Mouse (Mus musculus) neural tube, embryonic 12.5 days (tissue): ENCODE measurements around the gene Pwwp2b. TPM values are rescaled to one million over a fixed set of nuclear protein-coding genes. Genes with fewer than 3 reads are reported as not detected.

ENCODE experiments used
- ATAC-seq: fragments of 200-750 bp; cut with Nextera tagmentation; 2 replicates; pipeline ENCODE4 v1.8.0; 2017; ENCODE audit warnings: low read depth, mild to moderate bottlenecking, moderate TSS enrichment, moderate library complexity; ENCODE audit not compliant: low FRiP score
- H3K27ac ChIP-seq: fragments of 300-500 bp; sonication (generic); 2 replicates; pipeline ENCODE4 v1.5.1; 2016
- H3K27me3 ChIP-seq: fragments of 300-500 bp; sonication (generic); replicated peaks from 2 replicates; pipeline ENCODE4 v1.6.1; 2016; ENCODE audit warnings: mild to moderate bottlenecking
- H3K36me3 ChIP-seq: fragments of 300-500 bp; sonication (generic); 2 replicates; pipeline ENCODE4 v1.6.1; 2016; ENCODE audit warnings: mild to moderate bottlenecking
- H3K4me1 ChIP-seq: fragments of 300-500 bp; sonication (generic); 2 replicates; pipeline ENCODE4 v1.6.1; 2016
- H3K4me2 ChIP-seq: fragments of 300-500 bp; sonication (generic); replicated peaks from 2 replicates; pipeline ENCODE4 v1.6.1; 2016; ENCODE audit warnings: mild to moderate bottlenecking
- H3K4me3 ChIP-seq: fragments of 300-500 bp; sonication (generic); 2 replicates; pipeline ENCODE4 v1.5.1; 2016
- H3K9ac ChIP-seq: fragments of 300-500 bp; sonication (generic); 2 replicates; pipeline ENCODE4 v1.6.1; 2016; ENCODE audit warnings: mild to moderate bottlenecking
- H3K9me3 ChIP-seq: fragments of 300-500 bp; sonication (generic); 2 replicates; pipeline ENCODE4 v1.6.1; 2016; ENCODE audit warnings: mild to moderate bottlenecking
- WGBS: fragments of 180-500 bp; shearing (Covaris S2); methylation state at CpG from one replicate; pipeline ENCODE4 v1.1.7; 2016; 5-methylcytosine and 5-hydroxymethylcytosine counted together
- polyA plus RNA-seq: library from polyadenylated mRNA; unstranded; fragments of >200 nt; fragmentation: Nextera tagmentation; extraction: Ambion mirVana; gene quantifications from 2 replicates; pipeline ENCODE4 v1.2.1, GENCODE M21; 2016

The Pwwp2b gene
- polyA plus RNA-seq, 1 experiment from 2014 or later = 4.9 TPM

- no peaks in the 10 kb centered on the region for H3K27me3 ChIP-seq
- H3K4me1 ChIP-seq = no peaks in the 10 kb centered on the region
- no peak overlapping the region for H3K4me3 ChIP-seq
- H3K36me3 ChIP-seq = no peaks in the 10 kb centered on the region
- H3K27ac ChIP-seq = no peak overlapping the region
- no peak overlapping the region for H3K9ac ChIP-seq
- ATAC-seq = no peak
- WGBS = 81% methylated on average over 7 of the region's 7 CpGs
- H3K9me3 ChIP-seq = no peaks in the 10 kb centered on the region
- no peak overlapping the region for H3K4me2 ChIP-seq
Observed at GRCm38 (mm10) chr7:139288540-139288939, 40.3 kb downstream of the Pwwp2b start.

- Histone ChIP-seq H3K9me3 (no peaks in the 10 kb centered on the region), H3K27me3 (no peaks in the 10 kb centered on the region), H3K36me3 (no peaks in the 10 kb centered on the region), H3K27ac (no peak overlapping the region), H3K4me3 (no peak overlapping the region), H3K4me1 (no peaks in the 10 kb centered on the region), H3K9ac (no peak overlapping the region), H3K4me2 (no peak overlapping the region)
- 42% methylated on average over 4 of the region's 4 CpGs for WGBS
- ATAC-seq = no peak
Observed at GRCm38 (mm10) chr7:139293350-139293749, 45.1 kb downstream of the Pwwp2b start.

- no peaks in the 10 kb centered on the region for H3K36me3 ChIP-seq
- 92% methylated on average over 5 of the region's 5 CpGs for WGBS
- H3K9me3 ChIP-seq = no peaks in the 10 kb centered on the region
- no peak overlapping the region for H3K27ac ChIP-seq
- no peak for ATAC-seq
- H3K4me3 ChIP-seq = no peak overlapping the region
- no peaks in the 10 kb centered on the region for H3K27me3 ChIP-seq
- no peak overlapping the region for H3K4me2 ChIP-seq
- no peak overlapping the region for H3K9ac ChIP-seq
- H3K4me1 ChIP-seq = peaks cover under 1% of the 10 kb centered on the region; the same call in 1 of the 2 replicates
Observed at GRCm38 (mm10) chr7:139294076-139294475, 45.8 kb downstream of the Pwwp2b start.

GRCm38 (mm10) chr7:139295653-139296052 is 47.4 kb downstream of the Pwwp2b start:
- WGBS = 76% methylated on average over 1 of the region's 1 CpGs
- H3K36me3 ChIP-seq = no peaks in the 10 kb centered on the region
- H3K4me1 ChIP-seq = peaks cover 3% of the 10 kb centered on the region; the same call in 1 of the 2 replicates
- no peak overlapping the region for H3K27ac ChIP-seq
- no peaks in the 10 kb centered on the region for H3K9me3 ChIP-seq
- no peak for ATAC-seq
- no peak overlapping the region for H3K4me2 ChIP-seq
- H3K9ac ChIP-seq = no peak overlapping the region
- no peaks in the 10 kb centered on the region; the same call in 1 of the 2 replicates for H3K27me3 ChIP-seq
- no peak overlapping the region for H3K4me3 ChIP-seq

- no peak overlapping the region for H3K27ac ChIP-seq
- no peak for ATAC-seq
- H3K27me3 ChIP-seq = no peaks in the 10 kb centered on the region; the same call in 1 of the 2 replicates
- no peak overlapping the region for H3K4me3 ChIP-seq
- H3K4me2 ChIP-seq = no peak overlapping the region
- no peaks in the 10 kb centered on the region for H3K36me3 ChIP-seq
- peaks cover 3% of the 10 kb centered on the region; the same call in 1 of the 2 replicates for H3K4me1 ChIP-seq
- no peak overlapping the region for H3K9ac ChIP-seq
- 80% methylated on average over 10 of the region's 10 CpGs for WGBS
- no peaks in the 10 kb centered on the region for H3K9me3 ChIP-seq
Observed at GRCm38 (mm10) chr7:139296552-139297100, 48.3 kb downstream of the Pwwp2b start.

- no peak overlapping the region for H3K4me3 ChIP-seq
- peaks cover 3% of the 10 kb centered on the region; the same call in 1 of the 2 replicates for H3K4me1 ChIP-seq
- no peaks in the 10 kb centered on the region; the same call in 1 of the 2 replicates for H3K27me3 ChIP-seq
- no peak overlapping the region for H3K9ac ChIP-seq
- H3K27ac ChIP-seq = no peak overlapping the region
- no peak for ATAC-seq
- H3K4me2 ChIP-seq = no peak overlapping the region
- H3K9me3 ChIP-seq = no peaks in the 10 kb centered on the region
- WGBS = 45% methylated on average over 4 of the region's 4 CpGs
- no peaks in the 10 kb centered on the region for H3K36me3 ChIP-seq
Observed at GRCm38 (mm10) chr7:139298446-139298845, 50.2 kb downstream of the Pwwp2b start.

GRCm38 (mm10) chr7:139299424-139299823 is 51.1 kb downstream of the Pwwp2b start:
- Histone ChIP-seq H3K27ac (no peak overlapping the region), H3K36me3 (no peaks in the 10 kb centered on the region), H3K4me1 (peaks cover 3% of the 10 kb centered on the region; the same call in 1 of the 2 replicates), H3K27me3 (no peaks in the 10 kb centered on the region; the same call in none of the 2 replicates), H3K9me3 (no peaks in the 10 kb centered on the region), H3K4me3 (no peak overlapping the region), H3K4me2 (no peak overlapping the region), H3K9ac (no peak overlapping the region)
- WGBS = 18% methylated on average over 8 of the region's 8 CpGs
- no peak for ATAC-seq

- Histone ChIP-seq H3K27me3 (no peaks in the 10 kb centered on the region; the same call in none of the 2 replicates), H3K4me1 (peaks cover 3% of the 10 kb centered on the region; the same call in 1 of the 2 replicates), H3K9ac (no peak overlapping the region), H3K36me3 (no peaks in the 10 kb centered on the region), H3K4me3 (no peak overlapping the region), H3K9me3 (no peaks in the 10 kb centered on the region), H3K4me2 (no peak overlapping the region), H3K27ac (no peak overlapping the region)
- no peak for ATAC-seq
- 59% methylated on average over 7 of the region's 7 CpGs for WGBS
Observed at GRCm38 (mm10) chr7:139300423-139300822, 52.1 kb downstream of the Pwwp2b start.

GRCm38 (mm10) chr7:139301505-139301904 is 53.2 kb downstream of the Pwwp2b start:
- Histone ChIP-seq H3K36me3 (no peaks in the 10 kb centered on the region), H3K9me3 (no peaks in the 10 kb centered on the region), H3K4me2 (no peak overlapping the region), H3K4me3 (no peak overlapping the region), H3K27ac (no peak overlapping the region), H3K4me1 (peaks cover 3% of the 10 kb centered on the region; the same call in 1 of the 2 replicates), H3K9ac (0 out of 2 replicates have a peak overlapping the region, but pooled peaks have one; percentile 18), H3K27me3 (no peaks in the 10 kb centered on the region; the same call in none of the 2 replicates)
- WGBS = 79% methylated on average over 8 of the region's 8 CpGs
- ATAC-seq = no peak

- H3K9ac ChIP-seq = no peak overlapping the region
Observed at GRCm38 (mm10) chr7:139302314-139302713, 54.0 kb downstream of the Pwwp2b start.

GRCm38 (mm10) chr7:139303280-139304011 is 55.2 kb downstream of the Pwwp2b start:
- H3K4me2 ChIP-seq = no peak overlapping the region
- no peak overlapping the region for H3K9ac ChIP-seq
- peak; percentile 19; the same call in 1 of the 2 replicates for ATAC-seq
- H3K36me3 ChIP-seq = no peaks in the 10 kb centered on the region
- no peak overlapping the region for H3K27ac ChIP-seq
- H3K4me1 ChIP-seq = peaks cover 3% of the 10 kb centered on the region; the same call in 1 of the 2 replicates
- 39% methylated on average over 6 of the region's 6 CpGs for WGBS
- H3K27me3 ChIP-seq = no peaks in the 10 kb centered on the region; the same call in none of the 2 replicates
- no peak overlapping the region for H3K4me3 ChIP-seq
- H3K9me3 ChIP-seq = no peaks in the 10 kb centered on the region

More at GRCm38 (mm10) chr7:139302314-139302713, 54.0 kb downstream of the Pwwp2b start:
- H3K27me3 ChIP-seq = no peaks in the 10 kb centered on the region; the same call in none of the 2 replicates
- H3K4me1 ChIP-seq = peaks cover 3% of the 10 kb centered on the region; the same call in 1 of the 2 replicates
- ATAC-seq = no peak
- WGBS = 57% methylated on average over 5 of the region's 5 CpGs
- no peaks in the 10 kb centered on the region for H3K36me3 ChIP-seq
- H3K4me2 ChIP-seq = no peak overlapping the region
- H3K4me3 ChIP-seq = no peak overlapping the region
- no peak overlapping the region for H3K27ac ChIP-seq
- H3K9me3 ChIP-seq = no peaks in the 10 kb centered on the region

- no peaks in the 10 kb centered on the region; the same call in none of the 2 replicates for H3K27me3 ChIP-seq
- peaks cover under 1% of the 10 kb centered on the region; the same call in 1 of the 2 replicates for H3K4me1 ChIP-seq
- no peak overlapping the region for H3K9ac ChIP-seq
- WGBS = 53% methylated on average over 5 of the region's 5 CpGs
- no peak overlapping the region for H3K4me3 ChIP-seq
- no peak overlapping the region for H3K27ac ChIP-seq
- no peaks in the 10 kb centered on the region for H3K9me3 ChIP-seq
- no peak overlapping the region for H3K4me2 ChIP-seq
- no peak for ATAC-seq
- H3K36me3 ChIP-seq = no peaks in the 10 kb centered on the region
Observed at GRCm38 (mm10) chr7:139304322-139304721, 56.0 kb downstream of the Pwwp2b start.
